Mouse (Mus musculus) induced T-regulatory cell, adult 2 months (primary cell): Measurements from ENCODE around the gene St6galnac3.

Experiments used
- DNase-seq: peaks from one replicate; pipeline ENCODE4 v3.0.0-alpha.2; 2012; ENCODE audit warnings: low read depth

Gene St6galnac3

GRCm38 (mm10) chr3:153282123-153282765 is 442.7 kb downstream of the St6galnac3 start:
- no peak for DNase-seq

- no peak for DNase-seq
Observed at GRCm38 (mm10) chr3:153278249-153278648, 446.7 kb downstream of the St6galnac3 start.

GRCm38 (mm10) chr3:153277389-153277999 is 447.5 kb downstream of the St6galnac3 start:
- no peak for DNase-seq

DNA sequence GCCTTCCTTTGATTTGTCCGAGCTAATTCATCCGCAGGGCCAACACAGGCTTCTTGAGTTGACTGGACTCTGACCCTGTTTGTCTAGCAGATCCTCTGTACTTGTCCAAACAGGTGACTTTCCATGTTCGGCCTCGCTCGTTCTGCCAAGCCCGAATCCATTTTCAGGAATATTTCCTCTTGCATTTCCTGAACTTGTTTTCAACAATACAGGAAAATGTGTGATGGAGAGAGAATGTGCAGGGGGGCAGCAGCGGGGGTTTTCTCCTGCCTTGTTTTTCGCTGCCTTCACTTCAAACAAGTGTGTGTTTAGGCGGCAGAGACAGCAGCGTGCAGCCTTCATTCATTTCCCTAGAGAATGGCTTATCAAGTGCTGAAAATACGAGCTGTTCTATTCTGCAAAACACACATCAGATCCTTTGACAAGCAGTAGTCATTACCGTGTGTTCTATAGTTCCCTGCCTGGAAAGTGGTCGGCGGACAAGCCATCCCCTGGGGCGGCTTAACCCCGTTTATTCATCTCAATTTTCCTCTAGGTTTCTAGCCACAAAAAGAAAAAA is 448.1 kb downstream of the St6galnac3 start:
- no peak for DNase-seq

- peak; percentile 65 for DNase-seq
Observed at GRCm38 (mm10) chr3:153276101-153276829, 448.7 kb downstream of the St6galnac3 start.

DNA sequence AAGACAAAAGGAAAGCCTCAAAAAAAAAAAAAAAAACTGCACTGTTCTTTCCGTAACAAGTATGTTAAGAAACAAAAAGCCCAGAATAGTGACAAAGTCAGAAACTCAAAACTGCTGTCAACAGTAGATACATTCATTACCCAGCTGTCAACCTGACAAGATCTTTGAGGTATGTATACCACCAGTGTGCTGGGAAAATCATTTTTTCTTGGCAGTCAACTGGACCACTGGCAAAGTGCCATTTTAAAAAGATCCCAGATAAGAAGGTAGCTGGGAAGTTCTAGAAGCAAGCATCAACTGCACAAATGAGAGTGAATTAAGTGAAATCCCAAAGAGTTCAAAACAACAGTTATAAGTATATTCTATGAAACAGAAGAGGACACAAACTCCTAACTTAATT is 452.7 kb downstream of the St6galnac3 start:
- DNase-seq: no peak

GRCm38 (mm10) chr3:153267397-153267796 is 457.6 kb downstream of the St6galnac3 start:
- peak; percentile 23 for DNase-seq

- DNase-seq: no peak
Observed at GRCm38 (mm10) chr3:153261985-153262384, 463.0 kb downstream of the St6galnac3 start.

DNA sequence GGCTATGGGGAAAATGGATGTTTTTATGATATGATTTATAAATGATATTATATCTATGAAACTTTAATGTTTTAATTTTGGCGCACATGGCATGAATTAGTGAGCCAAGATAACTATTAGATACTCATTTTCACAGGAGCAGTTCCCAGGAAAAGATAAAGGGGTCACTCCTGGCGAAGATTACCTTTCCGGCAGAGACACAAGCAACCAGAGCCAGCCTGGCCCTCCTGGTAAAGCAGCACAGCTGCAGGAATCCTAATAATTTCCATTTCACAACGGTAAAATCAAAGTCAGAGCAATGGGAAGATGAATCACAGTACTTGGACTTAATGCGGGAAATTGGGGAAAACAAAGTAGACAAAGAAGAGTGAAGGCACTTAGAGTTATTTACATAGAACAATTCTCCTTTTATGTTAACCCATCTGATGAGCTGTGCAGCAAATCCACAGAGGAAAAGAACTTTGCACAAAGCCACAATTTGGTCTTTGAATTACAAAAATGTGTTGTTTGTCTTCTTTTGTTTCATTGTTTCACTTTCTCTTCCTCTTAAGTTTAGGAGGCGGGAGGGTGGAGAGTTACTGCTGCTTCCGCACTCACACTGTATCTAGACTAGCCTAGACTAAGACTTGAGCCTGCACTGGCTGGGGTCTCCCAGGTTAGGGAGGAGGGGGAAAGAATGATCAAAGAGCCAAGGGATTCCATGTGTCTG is 464.6 kb downstream of the St6galnac3 start:
- peak; percentile 72 for DNase-seq

GRCm38 (mm10) chr3:153255910-153256309 is 469.1 kb downstream of the St6galnac3 start:
- DNase-seq: no peak

DNA sequence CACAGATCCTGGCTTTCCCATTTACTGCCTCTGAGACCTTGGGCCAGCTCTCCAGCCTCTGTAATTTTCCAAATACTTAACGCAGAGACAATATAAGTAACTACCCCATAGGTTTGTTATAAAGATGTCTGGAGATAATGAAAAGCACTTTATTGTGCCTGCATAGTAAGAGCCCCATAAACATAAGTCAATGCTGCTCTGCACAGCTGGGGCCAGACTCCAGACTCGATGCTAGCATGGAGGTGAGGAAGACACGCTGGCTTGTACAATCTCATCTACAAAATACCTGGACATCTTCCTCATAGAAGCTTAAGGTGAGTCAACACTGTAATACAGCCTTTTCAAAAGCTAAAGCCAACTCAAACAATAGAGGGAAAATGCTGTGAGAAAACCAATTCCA is 473.3 kb downstream of the St6galnac3 start:
- DNase-seq: no peak

DNA sequence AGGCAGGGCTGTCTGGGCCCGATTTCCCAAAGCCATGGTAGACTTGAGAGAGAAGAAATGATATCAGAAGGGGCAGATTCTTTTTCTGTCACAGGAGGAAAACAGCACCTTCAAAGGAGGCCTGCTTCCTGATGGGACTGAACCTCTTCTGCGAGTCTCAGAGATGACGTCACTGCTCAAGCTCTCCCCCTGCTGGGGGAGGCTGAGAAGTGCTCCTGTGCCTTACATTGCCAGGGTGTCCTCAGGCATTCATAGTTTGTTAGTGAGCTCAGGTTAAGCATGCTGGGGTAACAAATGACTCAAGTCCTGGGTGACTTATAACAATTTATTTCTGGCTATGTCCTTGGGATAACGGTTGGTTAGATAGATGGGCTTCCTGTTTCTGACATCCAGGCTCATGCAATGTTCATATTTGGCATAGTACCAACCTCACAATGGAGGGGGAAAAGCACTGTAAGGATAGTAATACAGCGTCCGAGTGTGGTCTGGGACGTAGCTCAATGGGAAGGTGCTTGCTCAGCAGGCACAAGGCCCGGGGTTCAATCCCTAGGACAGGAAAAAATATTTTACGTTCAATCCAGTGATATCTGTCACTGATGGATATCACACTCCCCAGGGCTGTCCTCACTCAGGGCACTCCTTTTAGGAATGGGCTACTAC is 474.2 kb downstream of the St6galnac3 start:
- peak; percentile 93 for DNase-seq

DNA sequence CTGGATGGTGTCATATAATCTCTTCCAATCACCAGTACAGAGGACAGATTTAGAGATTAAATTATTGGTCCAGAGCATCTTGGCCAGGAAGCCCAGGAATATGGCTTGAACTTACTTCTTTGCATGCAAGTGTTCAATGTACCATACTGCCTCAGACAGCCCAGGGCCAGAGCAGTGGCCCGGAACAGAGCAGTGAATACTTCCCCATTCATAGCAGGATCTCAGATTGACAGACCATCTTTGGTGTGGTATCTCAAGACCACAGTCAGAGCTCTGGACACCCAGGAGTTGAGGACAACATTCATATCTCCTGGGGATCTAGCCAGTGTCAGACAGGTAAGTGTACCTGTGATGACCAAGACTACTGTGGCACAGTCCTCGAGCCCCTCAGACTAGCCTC is 476.1 kb downstream of the St6galnac3 start:
- no peak for DNase-seq

- no peak for DNase-seq
Observed at GRCm38 (mm10) chr3:153248029-153248428, 476.9 kb downstream of the St6galnac3 start.

DNA sequence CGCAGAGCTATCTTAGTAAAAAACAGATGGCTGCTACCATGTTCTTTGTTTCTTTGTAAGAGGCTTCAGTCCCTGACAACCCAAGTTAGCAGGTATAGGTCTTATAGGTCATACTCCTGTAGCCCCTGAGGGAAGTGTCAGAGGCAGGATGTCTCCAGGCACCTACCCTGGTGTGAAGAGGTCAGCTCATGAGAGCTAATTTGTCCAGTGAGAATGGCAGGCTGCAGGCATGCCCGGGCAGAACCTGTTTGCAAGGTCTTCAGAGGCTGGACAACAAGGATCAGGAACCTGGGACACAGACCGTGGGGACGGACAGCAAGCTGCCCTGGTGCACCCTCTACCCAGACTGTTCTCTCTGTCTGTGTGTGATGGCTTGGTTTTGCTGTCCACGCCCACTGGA is 482.4 kb downstream of the St6galnac3 start:
- DNase-seq: no peak

GRCm38 (mm10) chr3:153241134-153241533 is 483.8 kb downstream of the St6galnac3 start:
- DNase-seq: no peak

DNA sequence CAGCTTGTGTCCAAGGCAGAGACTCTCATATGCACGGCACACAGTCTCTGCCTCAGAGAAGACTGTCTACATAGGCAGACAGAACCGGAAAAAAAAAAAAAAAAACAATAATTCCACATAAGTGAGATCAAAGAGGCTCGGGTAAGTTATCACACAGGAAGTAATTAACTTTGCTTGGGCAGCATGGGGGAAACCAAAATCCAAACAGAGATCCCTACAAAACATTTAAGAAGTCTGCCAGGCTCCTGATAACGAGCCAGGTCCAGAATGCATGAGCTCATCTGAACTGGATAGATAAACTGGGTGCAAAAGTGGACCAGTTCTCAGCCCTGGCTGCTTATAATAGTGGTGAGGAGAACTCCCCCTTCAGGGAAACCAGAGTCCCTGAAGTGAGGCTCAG is 484.6 kb downstream of the St6galnac3 start:
- no peak for DNase-seq

DNA sequence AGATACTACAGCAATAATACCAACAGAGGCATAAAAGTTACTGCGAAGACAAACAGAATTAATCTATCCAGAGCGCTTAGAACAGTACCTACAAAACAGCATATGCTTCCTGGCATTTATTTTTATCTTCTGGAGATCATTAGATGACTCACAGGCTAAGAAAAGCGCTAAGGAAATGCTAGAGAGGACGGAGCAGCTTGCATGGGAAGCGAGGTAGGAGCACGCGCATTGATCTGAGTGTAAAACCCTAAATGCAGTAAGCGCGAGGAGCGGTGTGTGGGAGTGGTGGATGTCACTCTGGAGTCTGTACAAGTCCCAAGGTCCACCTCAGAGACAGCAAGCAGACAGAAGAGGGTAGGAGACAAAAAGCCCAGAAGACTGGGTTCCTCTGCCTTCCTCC is 486.6 kb downstream of the St6galnac3 start:
- DNase-seq: no peak

DNA sequence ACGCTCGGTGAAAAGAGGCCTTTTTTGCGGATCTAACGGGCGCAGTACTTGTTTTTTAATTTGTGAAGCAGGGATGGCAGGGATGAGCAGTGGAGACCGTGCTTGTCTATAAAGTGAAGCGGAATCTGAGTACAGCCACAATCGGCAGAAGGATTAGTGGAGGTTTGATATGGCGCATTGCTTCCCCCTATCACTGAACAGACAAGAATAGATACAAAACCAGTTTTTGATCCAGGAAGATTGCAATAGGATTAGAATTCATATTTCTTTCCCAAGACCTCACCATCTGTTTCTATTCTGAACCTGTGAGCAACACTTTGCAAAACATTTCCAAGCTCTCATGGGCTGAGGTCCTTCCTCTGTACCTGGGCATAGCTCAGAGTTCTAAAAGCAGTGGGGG is 488.7 kb downstream of the St6galnac3 start:
- DNase-seq: no peak

GRCm38 (mm10) chr3:153222611-153223402 is 502.2 kb downstream of the St6galnac3 start:
- DNase-seq: no peak

DNA sequence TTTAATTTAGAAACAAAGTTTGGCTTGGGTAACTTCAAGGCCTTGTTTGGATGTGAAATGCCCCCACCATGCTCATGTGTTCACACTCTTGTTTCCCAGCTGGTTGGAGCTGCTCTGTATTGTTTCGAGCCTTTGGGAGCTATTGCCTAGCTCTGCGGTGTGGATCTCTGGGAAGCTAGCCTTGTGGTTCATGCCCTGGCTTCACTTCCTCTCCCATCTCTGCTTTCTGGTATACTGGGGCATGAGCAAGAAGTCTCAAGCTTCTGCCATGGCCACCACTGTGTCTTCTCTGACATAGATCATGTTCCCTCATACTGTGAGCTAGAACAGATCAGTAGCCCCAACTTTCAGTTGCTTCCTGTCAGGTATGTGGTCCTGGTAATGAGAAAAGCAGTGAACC is 505.6 kb downstream of the St6galnac3 start:
- no peak for DNase-seq
